Mouse (Mus musculus) layer of hippocampus, adult 11-12 months (tissue): ENCODE measurements at regions not wholly inside any gene's neighbourhood (a gene's known extent, or its start where the extent isn't known, plus 50 kb on each side); places are given as distances from the start of the nearest gene placed in this dataset.

ENCODE experiments used
- DNase-seq: peaks from one replicate; pipeline ENCODE4 v3.0.0; 2022; ENCODE audit warnings: low spot score

GRCm38 (mm10) chr15:45612954-45613353 is 5478.8 kb downstream of the 9330182O14Rik start:
- DNase-seq: no peak

- no peak for DNase-seq
These were observed 5512.1 kb downstream of the 9330182O14Rik start for GRCm38 (mm10) chr15:45646256-45646655.

- no peak for DNase-seq
These were observed 5529.4 kb downstream of the 9330182O14Rik start for GRCm38 (mm10) chr15:45663601-45664000.

DNA sequence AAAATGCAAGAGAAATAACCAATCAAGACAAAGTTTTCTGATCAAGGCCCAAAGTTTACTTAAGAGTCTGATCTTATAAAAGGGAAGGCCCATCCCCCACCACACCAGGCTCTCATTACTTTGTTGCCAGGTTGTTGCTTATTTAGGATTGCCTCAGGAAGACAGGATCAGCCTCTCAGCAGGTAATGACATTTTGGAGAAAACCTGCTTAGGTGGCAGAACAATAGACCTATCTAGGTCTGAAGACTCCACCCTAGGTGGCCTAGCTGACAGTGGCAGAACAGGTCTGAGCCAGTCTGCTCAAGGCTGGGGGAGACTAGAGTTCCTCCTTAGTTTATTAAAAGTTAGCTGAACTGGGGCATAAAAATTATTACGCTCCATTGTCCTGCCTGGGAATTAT is 5555.3 kb downstream of the 9330182O14Rik start:
- no peak for DNase-seq

GRCm38 (mm10) chr15:45690026-45690425 is 5555.9 kb downstream of the 9330182O14Rik start:
- no peak for DNase-seq

- DNase-seq: peak; percentile 37
These were observed 5576.9 kb downstream of the 9330182O14Rik start for GRCm38 (mm10) chr15:45711109-45711508.

- DNase-seq: no peak
These were observed 5596.4 kb downstream of the 9330182O14Rik start for GRCm38 (mm10) chr15:45730370-45731153.

DNA sequence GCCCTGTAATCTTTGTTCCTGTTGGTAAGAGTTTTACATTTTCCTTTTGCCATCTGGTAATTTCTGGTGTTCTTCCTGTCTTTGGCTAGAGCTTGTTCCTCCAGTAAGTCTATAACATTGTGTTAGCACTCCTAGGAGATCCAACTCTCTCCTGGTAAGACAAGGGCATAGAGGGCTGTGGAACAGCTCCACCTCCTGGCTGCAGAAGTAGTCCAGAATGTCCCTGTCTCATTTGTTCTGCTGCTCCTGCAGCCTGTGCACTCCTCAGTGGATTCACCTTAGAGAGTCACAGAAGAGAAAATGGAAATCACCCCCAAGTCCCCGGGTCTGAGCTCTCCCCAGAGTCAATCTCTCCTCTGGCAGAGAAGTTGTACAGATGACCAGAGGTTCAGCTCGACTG is 5629.1 kb downstream of the 9330182O14Rik start:
- no peak for DNase-seq
